9 mouse cellular contexts compared by ENCODE assay signal in the genomic region with DNA sequence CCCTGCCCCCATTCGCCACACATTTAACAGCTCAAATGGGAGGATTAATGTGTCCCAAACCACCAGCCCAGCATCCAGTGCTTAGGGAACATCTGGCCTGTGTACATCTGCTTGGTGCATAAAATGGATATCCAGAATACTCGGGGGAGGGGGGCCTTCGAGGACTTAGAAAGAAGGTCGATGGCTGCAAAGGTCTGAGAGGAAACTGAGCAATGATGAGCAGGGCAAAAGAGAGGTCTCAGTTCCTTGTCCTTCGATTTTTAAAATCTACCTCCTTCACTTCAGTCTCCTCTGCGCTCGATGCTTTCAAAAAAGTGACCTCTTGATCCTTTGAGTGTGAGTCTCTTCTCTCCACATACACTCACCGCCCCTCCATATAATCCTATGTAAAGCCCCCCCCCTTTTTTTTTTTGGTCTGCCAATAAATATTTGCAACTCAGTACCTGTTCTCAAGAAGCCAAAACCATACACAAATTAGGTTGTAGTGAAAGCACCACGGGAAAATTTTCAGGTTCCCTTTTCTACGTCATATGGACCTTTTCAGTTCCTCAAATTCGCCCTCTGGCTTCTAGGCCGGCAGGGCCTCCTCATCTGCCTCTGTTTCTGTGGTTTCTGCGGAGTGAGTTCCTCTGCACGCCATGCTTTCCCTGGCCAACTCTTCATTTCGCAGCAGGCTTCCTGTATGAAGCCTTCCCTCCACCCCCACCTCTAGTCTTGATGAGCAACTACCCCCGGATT. TPM values are rescaled to one million over a fixed set of nuclear protein-coding genes. Genes with fewer than 3 reads are reported as not detected.
DNase-seq lines count a peak whose midpoint lies in the region; ATAC-seq and TF ChIP-seq lines count a peak whose summit lies in the region.
"Had no signal": no experiment of that assay in that cellular context is flagged by ENCODE, and none has a peak within 500 bp of the region (broad histone marks: within the 10 kb centered on the region; RNA-seq: fewer than 3 reads in every experiment).

No protein-coding gene starts in this region.

- no peak for TF ChIP-seq CTCF in thymus, adult 2 months (IDR thresholded peaks at IDR 0.05; ENCODE audit: borderline replicate concordance, control insufficient read depth, extremely low read depth, insufficient read depth, low read length, poor library complexity)

- peaks cover 2% of the 10 kb centered on the region; the same call in 1 of the 2 replicates for H3K27me3 ChIP-seq in erythroblast, embryonic 14.5 days (ENCODE audit: control insufficient read depth)
- H3K27me3 ChIP-seq in thymus, adult 2 months (ENCODE audit: control insufficient read depth, insufficient read depth, low read length) = no peaks in the 10 kb centered on the region
- no peaks in the 10 kb centered on the region; the same call in 1 of the 2 replicates for H3K27me3 ChIP-seq in hindbrain, embryonic 11.5 days (ENCODE audit: control insufficient read depth, insufficient read depth, low read length)
- no peaks in the 10 kb centered on the region for H3K27me3 ChIP-seq in lung, embryonic 16.5 days (ENCODE audit: control insufficient read depth, insufficient read depth, low read depth, low read length)

- H3K4me3 ChIP-seq in erythroblast, embryonic 14.5 days (replicated peaks) = peak overlapping the region; percentile 87
- H3K4me3 ChIP-seq in thymus, adult 2 months (ENCODE audit: control insufficient read depth, insufficient read depth, low read length) = peak overlapping the region; percentile 83
- peak overlapping the region; percentile 69 for H3K4me3 ChIP-seq in hindbrain, embryonic 11.5 days (ENCODE audit: low read depth, low read length)
- peak overlapping the region; percentile 87 for H3K4me3 ChIP-seq in lung, embryonic 16.5 days (ENCODE audit: low read length)

- peaks cover 18% of the 10 kb centered on the region for H3K36me3 ChIP-seq in erythroblast, embryonic 14.5 days (ENCODE audit: control insufficient read depth)
- peaks cover 4% of the 10 kb centered on the region for H3K36me3 ChIP-seq in thymus, adult 2 months (ENCODE audit: control insufficient read depth, insufficient read depth, low read length)
- no peaks in the 10 kb centered on the region for H3K36me3 ChIP-seq in hindbrain, embryonic 11.5 days (ENCODE audit: control insufficient read depth, insufficient read depth, low read length)
- H3K36me3 ChIP-seq in lung, embryonic 16.5 days (ENCODE audit: control insufficient read depth, insufficient read depth, low read length) = peaks cover 4% of the 10 kb centered on the region; the same call in 1 of the 2 replicates

- TF ChIP-seq POLR2A in thymus, adult 2 months (IDR thresholded peaks at IDR 0.05; ENCODE audit: control insufficient read depth, extremely low read depth, insufficient read depth, low read length, poor library complexity) = no peak

- H3K4me1 ChIP-seq in erythroblast, embryonic 14.5 days (ENCODE audit: control insufficient read depth) = peaks cover 26% of the 10 kb centered on the region
- H3K4me1 ChIP-seq in thymus, adult 2 months (replicated peaks; ENCODE audit: control insufficient read depth, insufficient read depth, low read length) = peaks cover 5% of the 10 kb centered on the region
- H3K4me1 ChIP-seq in hindbrain, embryonic 11.5 days (replicated peaks; ENCODE audit: control insufficient read depth, insufficient read depth, low read length) = peaks cover 4% of the 10 kb centered on the region; the same call in 1 of the 2 replicates
- H3K4me1 ChIP-seq in lung, embryonic 16.5 days (replicated peaks; ENCODE audit: control insufficient read depth, insufficient read depth, low read length) = peaks cover 12% of the 10 kb centered on the region

- no peak for ATAC-seq in erythroblast, adult 5-6 weeks (replicated peaks; ENCODE audit: low FRiP score, poor library complexity, severe bottlenecking)
- ATAC-seq in hindbrain, embryonic 11.5 days (ENCODE audit: low FRiP score) = no peak
- ATAC-seq in lung, embryonic 16.5 days (ENCODE audit: low read depth) = peak; percentile 50

- H3K27ac ChIP-seq in thymus, adult 2 months (ENCODE audit: control insufficient read depth, insufficient read depth, low read length) = peak overlapping the region; percentile 75
- peak overlapping the region; percentile 80; the same call in 1 of the 2 replicates for H3K27ac ChIP-seq in hindbrain, embryonic 11.5 days (ENCODE audit: low read depth, low read length)
- H3K27ac ChIP-seq in lung, embryonic 16.5 days (ENCODE audit: low read length) = peak overlapping the region; percentile 93

- peak overlapping the region; percentile 84 for H3K4me2 ChIP-seq in hindbrain, embryonic 11.5 days (replicated peaks; ENCODE audit: low read depth, low read length)
- peak overlapping the region; percentile 85 for H3K4me2 ChIP-seq in lung, embryonic 16.5 days (ENCODE audit: low read depth, low read length)

- DNase-seq in thymus, adult 2 months = no peak
- DNase-seq in thymus, postnatal 14 days = no peak
- DNase-seq in hindbrain, embryonic 11.5 days (ENCODE audit: low spot score) = no peak
- peak; percentile 25 to 52 for DNase-seq in spleen, postnatal 14 days (ENCODE audit: low spot score in 2 of 2)
- DNase-seq in urinary bladder, postnatal 36 days (ENCODE audit: low spot score in 2 of 2) = no peak

- peaks cover 5% of the 10 kb centered on the region for H3K9me3 ChIP-seq in erythroblast, embryonic 14.5 days (ENCODE audit: control insufficient read depth, low read length)
- H3K9me3 ChIP-seq in hindbrain, embryonic 11.5 days (ENCODE audit: control insufficient read depth, low read length) = no peaks in the 10 kb centered on the region
- no peaks in the 10 kb centered on the region for H3K9me3 ChIP-seq in lung, embryonic 16.5 days (ENCODE audit: control insufficient read depth, low read length)

- peak overlapping the region; percentile 70 for H3K9ac ChIP-seq in hindbrain, embryonic 11.5 days (ENCODE audit: low read depth, low read length)
- H3K9ac ChIP-seq in lung, embryonic 16.5 days (ENCODE audit: low read length) = peak overlapping the region; percentile 82

- WGBS in thymus, adult 2 months = 3% methylated on average over 16 of the region's 16 CpGs
- WGBS in hindbrain, embryonic 11.5 days = 28% methylated on average over 16 of the region's 16 CpGs
- WGBS in lung, embryonic 16.5 days = 12% methylated on average over 16 of the region's 16 CpGs

RNA-seq across cellular contexts. Expression of a gene that starts 0.8 kb away (rescaled TPM):
- polyA plus RNA-seq in erythroblast, embryonic 14.5 days (2012) = 3.0 and 3.2 TPM in 2 replicates
- total RNA-seq in erythroblast, adult 5-6 weeks (2015; ENCODE audit: low replicate concordance) = 6.9 and 8.8 TPM in 2 replicates
- 7.7 and 18.2 TPM in 2 replicates for total RNA-seq in erythroblast, adult 5-6 weeks (2017; ENCODE audit: low replicate concordance)
- 61.5 and 67.1 TPM in 2 replicates for polyA plus RNA-seq in thymus, adult 2 months (2012; rRNA removed)
- polyA plus RNA-seq in hindbrain, embryonic 11.5 days (2014; fragmentation: Nextera tagmentation; extraction: Ambion mirVana) = 53.4 and 53.9 TPM in 2 replicates
- 79.0 and 80.1 TPM in 2 replicates for polyA plus RNA-seq in lung, embryonic 16.5 days (2015; fragmentation: Nextera tagmentation; extraction: Ambion mirVana)

RNA-seq across cellular contexts. Expression of a gene that starts 12.3 kb away (rescaled TPM):
- polyA plus RNA-seq in erythroblast, embryonic 14.5 days (2012) = not detected in 2 replicates
- total RNA-seq in erythroblast, adult 5-6 weeks (2015; ENCODE audit: low replicate concordance) = not detected in 2 replicates
- total RNA-seq in erythroblast, adult 5-6 weeks (2017; ENCODE audit: low replicate concordance) = not detected in 2 replicates
- 126 and 163 TPM in 2 replicates for polyA plus RNA-seq in thymus, adult 2 months (2012; rRNA removed)
- polyA plus RNA-seq in hindbrain, embryonic 11.5 days (2014; fragmentation: Nextera tagmentation; extraction: Ambion mirVana) = 0.34 and 0.53 TPM in 2 replicates
- polyA plus RNA-seq in lung, embryonic 16.5 days (2015; fragmentation: Nextera tagmentation; extraction: Ambion mirVana) = 2.8 and 7.1 TPM in 2 replicates
- total RNA-seq: left cerebral cortex, postnatal 10 days had no signal

RNA-seq across cellular contexts. Expression of a gene that starts 21.2 kb away (rescaled TPM):
- polyA plus RNA-seq in erythroblast, embryonic 14.5 days (2012) = 6.8 and 7.8 TPM in 2 replicates
- 5.6 and 7.5 TPM in 2 replicates for total RNA-seq in erythroblast, adult 5-6 weeks (2015; ENCODE audit: low replicate concordance)
- total RNA-seq in erythroblast, adult 5-6 weeks (2017; ENCODE audit: low replicate concordance) = 0.34 TPM in 1 of 2 replicates, not detected in the other
- 106 TPM in 2 replicates for polyA plus RNA-seq in thymus, adult 2 months (2012; rRNA removed)
- polyA plus RNA-seq in hindbrain, embryonic 11.5 days (2014; fragmentation: Nextera tagmentation; extraction: Ambion mirVana) = 48.4 and 49.2 TPM in 2 replicates
- 59.5 and 60.2 TPM in 2 replicates for polyA plus RNA-seq in lung, embryonic 16.5 days (2015; fragmentation: Nextera tagmentation; extraction: Ambion mirVana)

RNA-seq across cellular contexts. Expression of a gene that starts 22.3 kb away (rescaled TPM):
- polyA plus RNA-seq in erythroblast, embryonic 14.5 days (2012) = 0.05 TPM in 1 of 2 replicates, not detected in the other
- not detected in 2 replicates for total RNA-seq in erythroblast, adult 5-6 weeks (2015; ENCODE audit: low replicate concordance)
- not detected in 2 replicates for total RNA-seq in erythroblast, adult 5-6 weeks (2017; ENCODE audit: low replicate concordance)
- polyA plus RNA-seq in thymus, adult 2 months (2012; rRNA removed) = 4.4 and 10.6 TPM in 2 replicates
- polyA plus RNA-seq in hindbrain, embryonic 11.5 days (2014; fragmentation: Nextera tagmentation; extraction: Ambion mirVana) = 0.40 and 0.48 TPM in 2 replicates
- polyA plus RNA-seq in lung, embryonic 16.5 days (2015; fragmentation: Nextera tagmentation; extraction: Ambion mirVana) = 2.5 and 5.2 TPM in 2 replicates

RNA-seq across cellular contexts. Expression of a gene that starts 31.2 kb away (rescaled TPM):
- 0.31 and 0.42 TPM in 2 replicates for polyA plus RNA-seq in erythroblast, embryonic 14.5 days (2012)
- 21.1 and 22.7 TPM in 2 replicates for total RNA-seq in erythroblast, adult 5-6 weeks (2015; ENCODE audit: low replicate concordance)
- 19.1 and 46.3 TPM in 2 replicates for total RNA-seq in erythroblast, adult 5-6 weeks (2017; ENCODE audit: low replicate concordance)
- polyA plus RNA-seq in thymus, adult 2 months (2012; rRNA removed) = 30.7 and 33.8 TPM in 2 replicates
- 149 and 155 TPM in 2 replicates for polyA plus RNA-seq in hindbrain, embryonic 11.5 days (2014; fragmentation: Nextera tagmentation; extraction: Ambion mirVana)
- 141 and 154 TPM in 2 replicates for polyA plus RNA-seq in lung, embryonic 16.5 days (2015; fragmentation: Nextera tagmentation; extraction: Ambion mirVana)

Comparison
In these comparisons a context has a peak if more than half of its experiments do, and no peak if none do; other contexts are left out.
1. DNase-seq: peak in spleen, postnatal 14 days (2 of 2); none in thymus, adult 2 months (single experiment), thymus, postnatal 14 days (single experiment), hindbrain, embryonic 11.5 days (single experiment) and urinary bladder, postnatal 36 days (0 of 2).
2. RNA of a gene that starts 0.8 kb away (polyA plus RNA-seq): 79.0 to 80.1 TPM in lung, embryonic 16.5 days, 61.5 to 67.1 TPM in thymus, adult 2 months and 53.4 to 53.9 TPM in hindbrain, embryonic 11.5 days; 3.0 to 3.2 TPM in erythroblast, embryonic 14.5 days; every median in the first group is over 10 times any median in the second.
3. RNA of a gene that starts 12.3 kb away (polyA plus RNA-seq): 126 to 163 TPM in thymus, adult 2 months; 2.8 to 7.1 TPM in lung, embryonic 16.5 days, 0.34 to 0.53 TPM in hindbrain, embryonic 11.5 days and not detected in erythroblast, embryonic 14.5 days; every median in the first group is over 10 times any median in the second.
4. Peak in every context shown above with its lines, with median percentiles within 50 percentile points of each other: H3K4me3 ChIP-seq and H3K27ac ChIP-seq.